Mouse (Mus musculus) thymus, postnatal 0 days (tissue): ENCODE results near the gene Zmiz1. TPM values are rescaled to one million over a fixed set of nuclear protein-coding genes. Genes with fewer than 3 reads are reported as not detected.
A peak's percentile ranks its signal among the peaks of the same experiment; 100 is the strongest.

Experiments
- DNase-seq: peaks from one replicate; pipeline ENCODE4 v3.0.0-alpha.2; 2015; ENCODE audit warnings: low spot score
- microRNA-seq: library from miRNA; unstranded; fragments of <30 nt; microRNA quantifications from one replicate; pipeline ENCODE4, GENCODE M21; 2016; ENCODE audit warnings: borderline number of aligned reads
- polyA plus RNA-seq: library from polyadenylated mRNA; unstranded; fragments of >200 nt; fragmentation: Nextera tagmentation; extraction: Ambion mirVana; gene quantifications from 2 replicates; pipeline ENCODE4 v1.2.1, GENCODE M21; 2015

Gene Zmiz1
- polyA plus RNA-seq, 1 experiment from 2014 or later: 26.4 TPM

DNA sequence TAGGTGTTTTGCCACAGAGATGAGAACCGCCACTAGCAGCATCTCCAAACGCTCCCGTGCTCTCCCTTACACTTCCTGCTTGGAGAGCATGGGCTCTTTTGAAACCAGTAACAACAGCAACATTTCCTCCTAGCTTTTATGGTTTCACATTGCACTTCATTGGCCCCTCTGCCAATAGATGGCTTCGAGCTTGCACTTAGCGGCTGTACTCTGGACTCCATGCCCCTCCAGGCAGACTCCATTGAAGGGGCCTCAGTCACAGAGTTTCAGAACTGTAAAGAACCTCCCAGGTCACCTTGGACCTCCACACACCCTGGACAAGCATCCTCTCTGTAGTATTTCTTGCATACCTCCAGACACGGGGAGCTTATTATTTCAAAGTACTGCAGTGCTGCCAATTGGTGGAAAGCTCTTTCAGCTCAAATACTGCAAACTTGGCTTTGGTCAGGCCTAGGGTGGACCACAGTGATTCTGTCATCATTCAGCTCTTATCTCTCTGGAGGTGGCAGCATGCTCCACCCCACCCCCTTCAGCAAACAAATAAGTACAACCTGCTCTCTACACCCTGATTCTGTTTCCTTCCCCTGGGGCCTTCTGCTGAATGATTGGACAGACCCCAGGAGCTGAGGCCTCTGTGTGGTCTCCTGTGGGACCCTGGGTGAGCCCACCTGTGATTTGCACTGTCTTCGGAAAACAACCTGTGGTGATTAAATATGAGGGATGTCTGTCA lies 227.4 kb downstream of the Zmiz1 start:
- DNase-seq: no peak

DNA sequence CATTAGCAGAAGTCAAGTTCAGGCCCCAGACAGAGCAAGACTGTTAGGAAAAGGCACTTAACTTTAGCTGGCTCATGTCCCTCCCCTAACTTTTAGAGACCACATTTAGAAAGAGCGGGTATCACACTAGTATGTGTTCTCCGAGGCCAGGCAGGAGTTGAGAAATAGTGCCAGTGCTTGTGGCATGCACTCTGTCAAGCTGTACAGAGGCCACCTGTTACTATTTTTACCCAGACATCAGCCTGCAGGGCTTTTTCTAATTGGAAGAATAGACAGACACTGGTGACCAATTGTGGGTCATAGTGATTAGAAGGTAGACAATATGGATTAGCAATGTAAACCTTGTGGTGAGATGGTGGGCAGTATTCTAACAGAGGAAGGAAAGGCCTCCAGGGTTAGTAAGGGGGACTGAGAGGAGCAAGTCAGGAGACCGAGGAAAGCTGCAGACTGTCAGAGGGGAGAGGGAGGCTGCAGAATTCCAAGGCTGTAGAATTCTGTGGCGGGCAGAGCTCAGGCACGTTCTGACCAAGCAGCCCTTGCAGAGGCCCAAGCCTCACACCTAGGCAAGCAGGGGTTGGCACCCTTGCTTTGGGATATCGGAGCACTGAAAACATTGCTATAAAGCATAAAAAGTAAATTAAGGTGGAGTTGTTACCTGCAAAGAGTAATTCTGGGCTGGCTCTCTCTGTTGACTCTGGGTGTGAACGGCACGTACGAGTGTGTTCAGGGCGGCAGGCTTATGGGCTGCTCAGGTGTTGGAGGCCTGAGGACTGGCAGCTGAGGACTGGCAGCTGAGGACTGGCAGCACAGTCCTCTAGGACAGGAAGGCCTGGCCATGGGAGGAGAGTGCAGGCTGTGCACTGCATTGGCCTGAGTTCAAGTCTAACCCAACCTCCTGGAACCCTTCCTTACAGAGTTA lies 228.3 kb downstream of the Zmiz1 start:
- no peak for DNase-seq

DNA sequence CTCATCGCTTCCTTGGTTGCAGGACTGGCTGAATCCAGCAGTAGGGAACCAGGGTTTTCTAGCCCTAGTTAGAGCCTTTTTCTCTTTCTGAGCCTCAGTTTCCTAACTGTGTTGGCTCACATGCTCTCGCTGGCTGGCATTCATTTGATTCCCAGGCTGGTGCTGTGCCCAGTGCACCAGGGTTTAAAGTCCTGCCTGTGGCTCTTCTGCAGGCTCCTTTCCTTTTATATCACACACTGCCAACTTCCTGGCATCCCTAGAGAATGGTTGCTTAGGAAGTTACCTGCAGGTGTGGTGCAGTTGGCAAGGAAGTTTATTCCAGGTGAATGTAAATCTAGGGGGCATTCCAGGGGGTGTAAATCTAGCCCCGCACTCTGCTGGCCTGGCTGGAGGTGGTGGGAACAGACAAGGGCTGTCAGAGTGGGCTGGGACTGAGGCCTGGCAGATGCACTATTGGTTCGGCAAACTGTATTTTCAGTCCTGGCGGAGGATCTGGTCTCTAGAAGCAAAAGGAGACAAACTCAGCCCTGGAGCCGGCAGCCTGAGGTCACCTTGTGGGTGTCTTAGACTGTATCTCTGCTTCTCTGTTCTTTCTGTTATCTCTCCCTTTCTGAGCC lies 234.4 kb downstream of the Zmiz1 start:
- DNase-seq: no peak

DNA sequence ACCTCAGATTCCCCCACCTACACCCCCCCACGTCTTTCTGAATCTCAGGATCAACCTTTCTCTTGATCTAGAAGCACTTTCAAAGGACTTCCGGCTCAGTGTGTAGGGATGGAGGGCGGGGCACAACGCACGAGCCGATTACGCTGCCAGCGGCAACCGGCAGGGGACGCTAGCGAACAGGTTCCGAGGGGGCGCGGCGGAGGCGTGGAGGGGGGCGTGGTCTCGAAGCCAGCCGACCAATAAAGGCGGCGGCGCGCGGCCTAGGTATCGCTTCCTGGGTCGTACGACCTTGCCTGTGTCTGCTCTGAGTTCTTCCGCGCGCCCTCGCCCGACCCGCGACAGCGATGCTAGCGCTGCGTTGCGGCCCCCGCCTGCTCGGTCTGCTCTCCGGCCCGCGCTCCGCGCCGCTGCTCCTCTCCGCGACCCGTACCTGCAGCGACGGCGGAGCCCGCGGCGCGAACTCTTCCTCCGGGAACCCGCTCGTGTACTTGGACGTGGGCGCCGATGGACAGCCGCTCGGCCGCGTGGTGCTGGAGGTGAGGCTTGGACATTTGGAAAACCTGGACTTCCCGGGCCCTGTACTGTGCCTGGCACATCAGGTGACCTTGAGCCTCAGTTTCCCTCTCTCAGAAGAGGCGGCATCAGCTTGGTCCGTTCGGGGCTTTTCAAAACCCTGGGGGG lies 235.0 kb downstream of the Zmiz1 start, which contains the start of gene Ppif:
TSS of gene Ppif (plus strand) at position 267 of the 681 bp plus-strand sequence.
- DNase-seq: peak; percentile 98

DNA sequence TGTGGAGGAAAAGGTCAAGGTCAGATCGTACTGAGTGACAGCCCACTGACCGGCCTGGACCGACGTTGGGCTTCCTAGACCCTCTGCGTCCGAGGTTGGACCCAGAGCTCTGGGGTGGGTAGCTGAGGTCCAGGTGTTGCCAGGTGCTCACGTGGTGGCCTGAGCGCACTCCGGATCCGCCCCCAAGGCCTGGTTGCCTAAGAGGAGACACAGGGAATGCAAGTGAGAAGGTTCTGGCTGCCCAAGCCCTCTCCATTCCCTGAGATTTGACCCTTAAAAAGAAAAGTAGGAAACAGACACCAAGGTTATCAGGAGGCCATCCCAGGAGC lies 235.5 kb downstream of the Zmiz1 start:
- peak; percentile 20 for DNase-seq

DNA sequence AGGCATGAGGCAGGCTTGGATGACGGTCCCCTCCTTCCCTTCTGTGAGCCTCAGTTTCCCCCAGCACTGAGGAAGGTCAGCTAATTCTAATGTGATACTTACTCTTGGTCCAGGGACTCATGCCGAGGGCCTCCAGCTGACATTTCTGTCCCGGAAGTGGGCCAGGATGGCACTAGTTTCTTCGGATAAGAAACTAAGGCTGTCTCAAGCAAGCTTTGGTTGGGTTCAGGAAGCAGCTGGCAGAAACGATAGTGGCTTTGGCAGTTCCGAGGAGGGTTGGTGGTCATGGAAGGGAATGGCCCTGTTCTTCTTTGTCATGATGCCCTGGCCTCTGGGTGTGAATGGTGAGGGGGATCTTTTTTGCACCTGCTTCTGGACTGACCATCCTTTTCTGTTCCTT lies 236.1 kb downstream of the Zmiz1 start:
- DNase-seq: peak; percentile 37

DNA sequence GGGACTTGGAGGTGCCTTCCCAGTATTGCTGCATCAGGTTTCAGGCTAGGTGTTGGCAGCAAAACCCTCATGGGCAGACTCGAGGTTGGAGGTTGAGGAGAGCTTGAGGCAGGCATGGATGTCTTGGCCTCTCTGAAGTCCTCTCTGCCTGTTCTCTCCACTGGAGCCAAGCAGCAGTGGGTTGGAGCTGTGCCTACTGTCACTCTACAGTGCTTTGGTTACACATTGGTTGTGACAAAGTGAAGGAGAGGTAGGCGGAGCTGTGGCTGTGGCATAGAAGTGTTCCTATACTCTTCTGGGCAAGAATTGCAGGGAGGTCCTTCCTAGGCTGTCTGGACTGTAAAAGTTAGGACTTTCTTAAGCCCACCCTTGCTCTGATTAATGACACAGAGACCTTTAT lies 237.4 kb downstream of the Zmiz1 start:
- no peak for DNase-seq

DNA sequence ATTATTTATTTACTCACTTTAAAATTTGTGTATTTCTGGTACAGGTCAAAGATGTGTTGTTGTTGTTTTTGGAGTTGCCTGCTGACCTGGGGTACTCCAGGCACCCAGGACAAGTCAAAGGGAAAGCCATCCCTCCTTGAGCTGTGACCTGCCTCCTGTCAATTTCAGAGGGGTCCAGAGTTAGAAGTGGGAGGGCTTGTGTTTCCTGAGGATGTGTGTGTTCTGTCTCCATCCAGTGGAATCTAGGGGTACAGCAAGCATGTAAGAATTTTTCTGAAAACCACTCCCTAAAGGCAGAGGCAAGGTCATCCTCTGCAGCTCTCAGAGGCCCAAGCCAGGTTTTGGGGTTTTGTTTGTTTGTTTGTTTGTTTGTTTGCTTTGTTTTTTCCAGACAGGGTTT lies 243.0 kb downstream of the Zmiz1 start:
- peak; percentile 65 for DNase-seq

DNA sequence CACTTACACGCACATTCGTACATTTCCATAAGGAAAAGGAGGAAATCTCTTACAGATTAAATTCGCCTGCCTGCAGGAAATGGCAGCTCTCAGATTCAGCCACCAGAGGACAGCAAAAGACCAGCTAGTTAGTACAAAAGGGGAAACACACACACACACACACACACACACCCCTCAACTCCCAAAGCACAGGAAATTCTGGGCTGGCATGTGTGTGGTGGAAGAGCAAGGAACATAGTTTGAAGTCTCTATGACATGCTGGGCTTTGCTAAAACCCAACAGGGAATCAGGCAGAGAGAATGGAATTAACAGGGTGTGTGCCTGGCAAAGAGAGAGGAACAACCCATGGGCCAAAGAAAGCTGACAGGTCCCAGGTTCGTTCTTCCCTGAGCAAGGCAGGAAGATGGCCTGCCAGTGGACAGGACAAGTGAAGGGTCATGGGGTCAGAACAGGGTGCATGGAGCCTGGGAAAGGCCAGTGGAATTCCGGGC lies 248.8 kb downstream of the Zmiz1 start:
- DNase-seq: peak; percentile 72

DNA sequence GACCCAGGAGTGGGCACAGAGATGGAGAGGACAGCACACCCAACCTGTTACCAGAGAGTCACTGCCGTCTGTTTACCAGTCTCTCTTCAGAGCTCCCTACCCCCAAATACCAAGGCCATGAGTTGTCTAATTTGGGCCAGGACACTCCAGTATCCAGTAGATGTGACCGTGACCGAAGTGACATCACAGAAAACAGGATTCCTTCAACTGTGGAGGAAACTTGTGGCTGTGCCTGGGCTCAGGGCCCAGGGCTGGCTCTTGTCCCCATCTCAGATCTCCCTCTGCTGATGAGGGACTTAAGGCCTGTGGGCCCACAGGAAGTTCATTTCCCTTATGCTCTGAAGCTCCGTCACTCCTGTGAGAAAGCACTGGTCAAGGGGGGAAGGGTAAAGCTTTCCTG lies 249.5 kb downstream of the Zmiz1 start:
- DNase-seq: no peak

DNA sequence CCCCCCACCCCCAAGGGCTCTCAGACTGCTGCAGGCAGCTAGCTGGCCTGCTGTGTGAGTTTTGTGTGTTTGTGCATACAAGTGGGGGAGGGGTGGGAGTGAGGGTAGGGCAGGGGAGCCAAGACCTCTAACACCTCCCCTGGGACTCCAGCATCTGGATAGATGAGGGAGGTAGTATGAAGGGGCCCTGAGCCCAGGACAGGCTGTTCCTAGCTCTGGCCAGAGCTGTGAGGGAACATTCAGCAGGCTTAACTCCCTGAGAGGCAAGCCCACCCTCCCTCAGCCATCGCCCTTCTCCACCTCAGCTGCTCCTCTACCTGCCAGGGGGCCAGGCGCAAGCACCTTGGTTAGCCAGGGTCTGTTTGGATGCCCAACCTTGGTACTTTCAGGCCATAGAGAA lies 249.9 kb downstream of the Zmiz1 start:
- DNase-seq: no peak

DNA sequence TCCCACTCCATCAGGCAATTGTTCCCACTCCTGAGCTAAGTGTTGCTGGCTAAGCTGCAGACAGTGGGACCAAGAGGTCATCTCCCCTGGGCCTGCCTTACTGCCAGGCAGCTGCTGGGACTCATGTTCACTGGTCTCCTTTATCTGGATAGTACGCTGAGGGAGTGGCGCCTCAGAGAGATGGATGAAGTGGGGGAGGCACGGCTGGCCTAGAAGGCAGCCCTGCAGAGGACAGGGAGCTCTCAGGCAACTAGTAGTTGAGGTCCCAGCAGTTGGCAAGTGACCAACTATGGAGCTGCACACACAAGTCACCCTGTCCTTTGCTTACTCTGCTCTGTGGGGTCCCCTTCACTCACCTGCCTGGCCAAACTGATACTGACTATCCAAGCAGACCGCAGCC lies 251.1 kb downstream of the Zmiz1 start:
- no peak for DNase-seq

DNA sequence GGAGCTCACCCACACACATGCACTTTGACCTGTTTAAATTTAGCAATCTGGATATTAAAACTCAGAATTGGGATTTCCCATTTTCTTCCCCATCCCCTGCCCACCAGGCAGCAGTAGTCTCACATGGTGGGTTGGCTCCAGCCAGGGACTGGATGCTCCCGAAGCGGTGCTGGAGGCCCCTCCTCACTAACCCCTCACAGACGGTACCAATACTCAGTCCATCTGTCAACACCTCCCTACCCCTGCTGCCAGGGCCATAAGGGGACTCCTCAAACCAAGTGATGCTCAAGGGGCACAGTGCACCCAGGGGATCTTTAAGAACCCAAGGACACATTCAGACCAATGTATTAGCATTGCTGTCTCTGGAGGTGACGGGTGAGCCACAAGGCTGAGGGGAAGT lies 251.7 kb downstream of the Zmiz1 start:
- DNase-seq: no peak

DNA sequence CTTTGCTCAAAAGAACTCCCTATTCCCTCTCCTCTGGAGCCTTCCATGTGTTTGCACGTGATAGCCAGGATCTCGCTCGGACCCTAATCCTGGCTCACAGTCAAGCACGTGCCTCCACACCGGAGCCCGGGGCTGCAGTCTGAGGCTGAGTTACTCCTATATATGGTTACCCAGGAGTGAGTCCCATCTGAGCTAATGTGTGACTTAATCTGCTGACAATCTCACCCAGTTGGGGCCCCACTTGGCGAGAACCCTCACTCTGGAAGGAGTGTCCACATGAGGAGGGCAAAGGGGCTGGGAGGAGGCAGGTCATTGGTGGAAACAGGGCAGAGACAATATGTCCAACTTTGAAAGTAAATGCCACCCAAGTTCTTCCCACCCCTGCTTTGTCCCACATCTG lies 252.2 kb downstream of the Zmiz1 start:
- no peak for DNase-seq

DNA sequence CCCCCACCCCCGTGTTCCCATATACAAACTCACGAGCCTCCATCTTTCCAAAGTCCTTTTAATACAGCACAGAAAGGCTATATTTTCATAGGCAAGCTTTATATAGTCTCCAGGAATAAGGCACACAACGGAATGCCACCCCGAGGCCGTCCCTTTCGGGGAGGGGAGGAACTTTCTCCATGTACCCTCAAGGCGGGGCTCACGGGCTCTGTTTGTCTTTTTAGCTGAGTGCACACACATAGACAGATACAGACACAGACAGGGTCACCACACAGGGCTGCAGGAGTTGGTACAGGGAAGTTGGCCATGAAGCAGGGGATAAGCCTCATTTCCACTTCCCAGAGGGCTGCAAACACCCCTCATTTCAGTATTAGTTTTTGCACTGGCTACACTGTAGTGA lies 252.6 kb downstream of the Zmiz1 start:
- no peak for DNase-seq

DNA sequence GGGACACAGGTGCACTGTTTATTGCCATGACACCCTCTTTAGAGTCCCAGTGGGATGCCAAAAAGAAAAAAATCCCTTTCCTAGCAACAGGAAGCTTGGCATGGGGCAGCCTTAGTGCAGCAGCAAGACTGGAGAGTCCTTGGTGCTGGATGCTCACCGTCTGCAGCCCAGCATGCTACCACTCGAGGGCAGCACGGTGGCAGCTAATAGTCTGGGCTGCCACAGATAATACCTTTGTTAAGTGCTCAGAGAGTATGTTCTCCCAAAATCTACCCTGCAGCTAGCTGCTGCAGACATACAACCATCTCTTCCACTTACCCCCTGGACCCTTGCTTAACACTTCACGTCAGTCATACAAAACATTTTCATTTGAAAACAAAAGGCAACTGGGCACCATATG lies 254.5 kb downstream of the Zmiz1 start:
- peak; percentile 50 for DNase-seq

Small RNA genes lying within 50 kb of the gene (microRNA-seq; reads per million reads assigned to microRNA genes)
- gene Mir3075: 7.9 reads per million, percentile 14 among the genes with 10 or more reads in this experiment

Other genes starting within 250 kb of the Zmiz1 start
- gene Ppif, start 235.0 kb downstream of the Zmiz1 start, polyA plus RNA-seq: 30.4 and 37.2 TPM in 2 replicates